Mouse (Mus musculus): ENCODE data around the gene Lin7c.

DNA sequence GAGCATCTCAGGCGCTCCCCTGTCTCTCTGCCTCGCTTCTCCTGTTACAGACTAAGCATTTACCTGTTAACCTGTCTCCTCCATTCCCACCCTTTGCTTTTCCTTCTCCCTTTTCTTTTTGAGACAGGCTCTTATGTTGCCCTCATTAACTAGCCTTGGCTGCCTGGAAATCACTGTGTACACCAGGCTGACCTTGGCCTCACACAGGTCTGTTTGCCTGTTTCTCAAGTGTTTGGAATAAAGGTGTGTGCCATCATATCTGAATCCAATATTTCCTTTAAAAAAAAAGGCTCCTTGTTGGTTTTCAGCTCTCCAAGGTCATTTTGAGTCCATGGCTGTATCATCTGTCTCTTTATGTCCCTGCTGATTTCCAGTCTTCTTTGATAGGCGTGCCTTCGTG, 36.3 kb downstream of the Lin7c start:
- no peak for TF ChIP-seq GATA1 (IDR thresholded peaks at IDR 0.05; ENCODE audit: borderline replicate concordance, low read length)
- no peak for TF ChIP-seq FLI1 (IDR thresholded peaks at IDR 0.05; ENCODE audit: low read length)
